In the genomic region with DNA sequence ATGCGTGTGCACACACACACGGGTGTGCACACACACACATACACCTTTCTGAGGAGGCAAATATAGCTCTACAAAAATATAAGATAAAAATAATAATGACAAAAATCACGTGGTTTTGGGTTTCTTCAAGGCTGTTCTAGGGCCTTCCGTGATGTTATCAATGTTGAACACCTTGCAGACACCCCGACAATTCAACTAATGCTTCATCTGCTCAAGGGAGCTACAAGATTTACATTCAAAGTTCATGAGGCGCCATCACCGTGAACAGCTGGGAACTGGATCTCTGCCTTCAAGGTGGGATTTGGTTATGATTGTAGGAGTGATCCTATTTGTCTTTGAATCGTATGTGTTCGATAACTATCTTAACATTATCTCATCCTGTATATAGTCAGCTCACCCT, we compare ENCODE assay signal across 34 mouse cellular contexts.
"Had no signal": no experiment of that assay in that cellular context is flagged by ENCODE, and none has a peak within 500 bp of the region (broad histone marks: within the 10 kb centered on the region; RNA-seq: fewer than 3 reads in every experiment).

No protein-coding gene starts in this region.

- H3K27me3 ChIP-seq: heart, embryonic 12.5 days; heart, embryonic 13.5 days; heart, embryonic 15.5 days; hindbrain, embryonic 12.5 days; hindbrain, embryonic 13.5 days; hindbrain, embryonic 15.5 days; intestine, embryonic 15.5 days; kidney, embryonic 15.5 days had no signal

- DNase-seq: heart, postnatal 10 days; heart, postnatal 14 days; heart, postnatal 36 days; heart, postnatal 4 days; kidney, adult 11 months; kidney, adult 18-20 months; kidney, adult 2 months; kidney, adult 8-10 months; kidney, adult 9 months; kidney, postnatal 10 days; kidney, postnatal 14 days; kidney, postnatal 25 days; kidney, postnatal 36 days; kidney, postnatal 4 days; layer of hippocampus, adult 9-11 months; layer of hippocampus, postnatal 36 days had no signal

- H3K4me1 ChIP-seq: hindbrain, embryonic 12.5 days; hindbrain, embryonic 13.5 days; hindbrain, embryonic 15.5 days; intestine, embryonic 15.5 days had no signal

- H3K36me3 ChIP-seq: heart, embryonic 15.5 days; hindbrain, embryonic 10.5 days; hindbrain, embryonic 12.5 days; hindbrain, embryonic 13.5 days; hindbrain, embryonic 15.5 days; intestine, embryonic 15.5 days; kidney, embryonic 15.5 days had no signal

- H3K4me2 ChIP-seq: heart, embryonic 12.5 days; heart, embryonic 13.5 days; heart, embryonic 15.5 days; hindbrain, embryonic 12.5 days; hindbrain, embryonic 13.5 days; hindbrain, embryonic 14.5 days; hindbrain, embryonic 15.5 days; intestine, embryonic 15.5 days; kidney, embryonic 15.5 days had no signal

- H3K4me3 ChIP-seq: heart, embryonic 12.5 days; heart, embryonic 13.5 days; heart, embryonic 15.5 days; hindbrain, embryonic 10.5 days; hindbrain, embryonic 12.5 days; hindbrain, embryonic 13.5 days; hindbrain, embryonic 15.5 days; intestine, embryonic 15.5 days; kidney, embryonic 15.5 days; layer of hippocampus, adult 2 months; left cerebral cortex, adult 2 months had no signal

- H3K27ac ChIP-seq: heart, embryonic 13.5 days; heart, embryonic 15.5 days; hindbrain, embryonic 10.5 days; hindbrain, embryonic 12.5 days; hindbrain, embryonic 13.5 days; hindbrain, embryonic 14.5 days; hindbrain, embryonic 15.5 days; hindbrain, postnatal 0 days; intestine, embryonic 15.5 days; kidney, embryonic 15.5 days; kidney, postnatal 0 days; layer of hippocampus, adult 2 months; left cerebral cortex, adult 2 months had no signal

- H3K9ac ChIP-seq: heart, embryonic 12.5 days; heart, embryonic 13.5 days; heart, embryonic 15.5 days; hindbrain, embryonic 12.5 days; hindbrain, embryonic 13.5 days; hindbrain, embryonic 14.5 days; hindbrain, embryonic 15.5 days; intestine, embryonic 15.5 days; kidney, embryonic 15.5 days had no signal

- ATAC-seq: hindbrain, embryonic 16.5 days; hindbrain, postnatal 0 days; inflammation-experienced regulatory T-cells, adult 6 months; intestine, embryonic 15.5 days; intestine, embryonic 16.5 days; intestine, postnatal 0 days had no signal

- H3K9me3 ChIP-seq: heart, embryonic 12.5 days; heart, embryonic 13.5 days; heart, embryonic 15.5 days; hindbrain, embryonic 10.5 days; hindbrain, embryonic 12.5 days; hindbrain, embryonic 13.5 days; hindbrain, embryonic 15.5 days; intestine, embryonic 15.5 days; kidney, embryonic 15.5 days had no signal
